Mouse (Mus musculus) forebrain, embryonic 16.5 days (tissue): ENCODE data around the gene Kcna6. TPM values are rescaled to one million over a fixed set of nuclear protein-coding genes. Genes with fewer than 3 reads are reported as not detected.

Source experiments
- ATAC-seq: fragments of 200-750 bp; cut with Nextera tagmentation; 2 replicates; pipeline ENCODE4 v1.8.0; 2017; ENCODE audit warnings: mild to moderate bottlenecking, moderate library complexity
- H3K27ac ChIP-seq: fragments of 300-500 bp; sonication (generic); 2 replicates; pipeline ENCODE4 v1.5.1; 2014; ENCODE audit warnings: low read length, control low read depth
- H3K27me3 ChIP-seq: fragments of 300-500 bp; sonication (generic); replicated peaks from 2 replicates; pipeline ENCODE4 v1.6.1; 2014; ENCODE audit warnings: low read length; ENCODE audit not compliant: control insufficient read depth, insufficient read depth
- H3K36me3 ChIP-seq: fragments of 300-500 bp; sonication (generic); 2 replicates; pipeline ENCODE4 v1.6.1; 2014; ENCODE audit not compliant: control insufficient read depth, insufficient read depth
- H3K4me1 ChIP-seq: fragments of 300-500 bp; sonication (generic); replicated peaks from 2 replicates; pipeline ENCODE4 v1.6.1; 2014; ENCODE audit warnings: low read length; ENCODE audit not compliant: control insufficient read depth, insufficient read depth
- H3K4me2 ChIP-seq: fragments of 300-500 bp; sonication (generic); 2 replicates; pipeline ENCODE4 v1.6.1; 2014; ENCODE audit warnings: mild to moderate bottlenecking, low read length, control low read depth
- H3K4me3 ChIP-seq: fragments of 300-500 bp; sonication (generic); replicated peaks from 2 replicates; pipeline ENCODE4 v1.5.1; 2014; ENCODE audit warnings: mild to moderate bottlenecking, low read length, control low read depth
- H3K9ac ChIP-seq: fragments of 300-500 bp; sonication (generic); replicated peaks from 2 replicates; pipeline ENCODE4 v1.6.1; 2014; ENCODE audit warnings: low read depth, low read length, control low read depth
- H3K9me3 ChIP-seq: fragments of 300-500 bp; sonication (generic); 2 replicates; pipeline ENCODE4 v1.6.1; 2016; ENCODE audit warnings: low read length; ENCODE audit not compliant: control insufficient read depth
- WGBS: fragments of 180-500 bp; shearing (Covaris S2); extraction: QIAGEN DNeasy Blood & Tissue Kit; methylation state at CpG from one replicate; pipeline ENCODE4 v1.1.7; 2014; 5-methylcytosine and 5-hydroxymethylcytosine counted together
- polyA plus RNA-seq: library from polyadenylated mRNA; unstranded; fragments of >200 nt; fragmentation: Nextera tagmentation; extraction: Ambion mirVana; gene quantifications from 2 replicates; pipeline ENCODE4 v1.2.1, GENCODE M21; 2015

Kcna6 gene
- 14.2 and 16.8 TPM in 2 replicates for polyA plus RNA-seq

DNA sequence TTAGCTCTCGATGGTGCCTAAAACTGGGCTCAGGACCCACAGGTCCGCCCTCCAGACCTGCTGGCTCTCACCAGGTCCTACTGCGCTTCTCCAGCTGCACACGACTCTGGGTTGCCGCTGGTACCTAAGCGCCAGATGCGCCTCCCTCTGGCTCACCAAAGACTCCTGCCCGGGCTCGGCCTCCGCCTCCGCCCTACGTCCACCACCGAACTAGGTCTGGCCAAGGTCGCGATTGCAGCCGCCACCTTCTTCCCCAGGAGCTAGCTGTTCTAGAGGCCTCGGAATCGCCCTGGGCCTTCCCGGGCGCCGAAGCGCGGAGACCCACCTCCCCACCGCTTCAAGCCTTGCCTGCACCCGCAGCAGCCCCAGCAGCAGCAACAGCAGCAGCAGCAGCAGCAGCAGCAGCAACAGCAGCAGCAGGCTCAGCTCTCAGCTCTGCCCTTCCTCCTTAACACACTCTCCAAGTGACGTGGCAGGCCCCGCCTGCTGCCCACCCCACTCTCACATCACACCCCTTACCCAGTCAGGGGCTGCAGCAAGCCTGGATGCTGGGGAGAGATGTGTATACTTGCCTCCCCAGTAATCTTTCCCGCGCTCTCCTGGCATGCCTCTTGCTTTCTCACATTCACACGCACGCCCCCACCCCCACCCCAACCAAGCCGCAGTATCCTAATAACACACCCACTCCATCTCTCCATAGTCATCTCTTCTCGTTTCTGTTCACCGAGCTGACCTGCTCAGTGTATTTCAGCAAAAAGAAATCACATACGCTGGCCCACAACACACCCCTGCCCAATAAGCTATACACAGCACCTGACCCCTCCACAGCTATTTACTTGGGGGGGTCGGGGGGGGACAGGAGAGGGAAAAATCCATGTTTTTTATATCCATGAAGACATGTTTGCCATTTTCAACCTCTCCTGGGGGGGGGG is at the start of gene Kcna6:
Gene Kcna6 (minus strand): TSS at position 464 of the 932 bp plus-strand sequence.
- peak; percentile 98 for ATAC-seq
- Histone ChIP-seq H3K4me3 (peak within 1 kb of the TSS; percentile 66), H3K27me3 (peaks cover 2% of the 10 kb centered on the region; the same call in 1 of the 2 replicates), H3K36me3 (no peaks in the 10 kb centered on the region), H3K9ac (peak within 1 kb of the TSS; percentile 62), H3K9me3 (no peaks in the 10 kb centered on the region), H3K4me1 (peaks cover 21% of the 10 kb centered on the region), H3K4me2 (peak within 1 kb of the TSS; percentile 80), H3K27ac (peak within 1 kb of the TSS; percentile 47; the same call in 1 of the 2 replicates)
- WGBS: 2% methylated on average over 36 of the region's 36 CpGs

DNA sequence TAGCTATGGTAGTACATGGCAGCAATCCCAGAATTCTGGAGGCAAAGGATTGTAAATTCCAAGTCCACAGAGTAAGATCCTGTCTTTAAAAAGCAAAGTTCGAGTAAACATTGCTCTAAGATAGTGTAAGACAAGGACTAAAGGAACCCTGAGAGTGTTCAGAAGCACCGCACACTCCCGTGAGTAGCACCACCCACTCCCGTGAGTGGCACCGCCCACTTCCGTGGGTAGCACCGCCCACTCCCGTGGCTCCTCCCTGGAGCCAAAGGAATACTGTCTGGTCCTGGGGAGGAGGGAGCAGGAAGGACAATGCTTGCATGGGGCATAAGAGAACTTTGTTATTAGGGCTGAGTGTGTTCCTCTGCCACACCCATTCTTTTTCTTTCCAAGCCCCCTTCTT is 48.4 kb upstream of the Kcna6 start:
- no peak overlapping the region for H3K27ac ChIP-seq
- no peak overlapping the region for H3K9ac ChIP-seq
- ATAC-seq: no peak
- WGBS: 84% methylated on average over 8 of the region's 8 CpGs
- no peaks in the 10 kb centered on the region; the same call in 1 of the 2 replicates for H3K9me3 ChIP-seq
- H3K36me3 ChIP-seq: no peaks in the 10 kb centered on the region
- H3K4me2 ChIP-seq: no peak overlapping the region
- no peak overlapping the region for H3K4me3 ChIP-seq
- no peaks in the 10 kb centered on the region for H3K27me3 ChIP-seq
- H3K4me1 ChIP-seq: no peaks in the 10 kb centered on the region

DNA sequence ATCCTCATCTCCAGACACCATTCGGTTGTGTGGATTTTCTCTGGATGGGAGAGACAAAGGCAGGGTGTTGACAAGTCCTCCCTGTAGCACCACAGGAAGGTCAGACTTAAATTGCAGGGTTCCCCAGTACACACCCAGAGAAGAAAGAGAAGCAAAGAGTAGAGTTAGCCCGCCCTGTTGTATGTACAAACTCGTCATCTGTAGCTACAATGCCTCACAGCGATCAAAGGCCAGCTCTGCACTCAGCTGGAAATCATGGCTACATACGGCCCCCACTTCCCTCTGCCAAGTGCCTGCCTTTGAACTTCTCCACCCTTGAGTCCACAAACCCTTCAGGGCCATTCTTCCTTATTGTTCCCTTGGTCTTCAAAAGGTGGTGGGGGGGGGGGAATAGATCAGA is 43.7 kb upstream of the Kcna6 start:
- Histone ChIP-seq H3K9ac (no peak overlapping the region), H3K4me1 (no peaks in the 10 kb centered on the region), H3K27me3 (no peaks in the 10 kb centered on the region), H3K4me2 (no peak overlapping the region), H3K36me3 (no peaks in the 10 kb centered on the region), H3K4me3 (no peak overlapping the region), H3K9me3 (no peaks in the 10 kb centered on the region), H3K27ac (no peak overlapping the region)
- no peak for ATAC-seq
- 50% methylated on average over 5 of the region's 5 CpGs for WGBS

DNA sequence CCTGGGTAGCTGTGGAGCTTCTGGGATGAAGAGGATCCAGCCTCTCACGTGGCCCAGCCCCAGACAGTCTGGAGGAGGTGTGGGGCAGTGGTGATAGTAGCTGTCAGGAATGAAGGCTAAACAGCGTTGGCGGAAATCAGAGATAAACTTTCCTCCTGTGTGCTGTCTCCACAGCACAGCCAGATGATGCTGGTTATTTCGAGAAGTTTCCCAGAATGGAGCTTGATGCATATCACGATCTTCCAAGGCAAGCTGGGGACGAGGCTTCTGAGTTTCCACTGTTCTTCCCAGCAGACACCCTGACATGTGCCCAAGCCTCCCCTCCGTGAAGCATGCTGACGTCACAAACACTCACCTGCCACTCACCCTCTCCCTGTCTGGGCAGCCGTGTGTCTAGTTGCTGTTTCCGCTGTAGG is 43.2 kb upstream of the Kcna6 start:
- Histone ChIP-seq H3K9ac (no peak overlapping the region), H3K27me3 (no peaks in the 10 kb centered on the region), H3K4me3 (no peak overlapping the region), H3K4me1 (no peaks in the 10 kb centered on the region), H3K4me2 (no peak overlapping the region), H3K36me3 (no peaks in the 10 kb centered on the region), H3K27ac (no peak overlapping the region), H3K9me3 (no peaks in the 10 kb centered on the region)
- WGBS: 74% methylated on average over 10 of the region's 10 CpGs
- ATAC-seq: no peak

DNA sequence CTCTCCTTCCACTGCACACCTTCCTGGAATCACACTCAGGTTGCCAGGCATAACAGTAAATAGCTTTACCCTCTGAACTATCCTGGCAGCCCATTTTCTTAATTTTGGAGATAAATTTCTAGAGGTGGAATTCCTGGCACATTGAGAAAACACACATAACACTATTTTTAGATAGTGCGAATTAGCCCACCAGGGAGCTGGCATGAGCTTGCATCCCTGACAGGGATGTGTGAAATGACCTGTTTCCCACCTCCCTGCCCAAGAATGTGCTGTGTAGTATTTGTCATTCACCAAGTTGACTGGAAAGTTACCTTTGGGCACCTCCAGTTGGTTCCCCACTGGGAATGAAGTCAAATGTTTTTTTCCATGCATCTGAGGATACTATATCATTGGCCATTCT is 42.6 kb upstream of the Kcna6 start:
- no peak overlapping the region for H3K27ac ChIP-seq
- H3K4me3 ChIP-seq: no peak overlapping the region
- WGBS: 89% methylated on average over 1 of the region's 1 CpGs
- no peak overlapping the region for H3K9ac ChIP-seq
- H3K27me3 ChIP-seq: no peaks in the 10 kb centered on the region
- H3K4me2 ChIP-seq: no peak overlapping the region
- no peak for ATAC-seq
- no peaks in the 10 kb centered on the region for H3K9me3 ChIP-seq
- H3K4me1 ChIP-seq: no peaks in the 10 kb centered on the region
- H3K36me3 ChIP-seq: no peaks in the 10 kb centered on the region

DNA sequence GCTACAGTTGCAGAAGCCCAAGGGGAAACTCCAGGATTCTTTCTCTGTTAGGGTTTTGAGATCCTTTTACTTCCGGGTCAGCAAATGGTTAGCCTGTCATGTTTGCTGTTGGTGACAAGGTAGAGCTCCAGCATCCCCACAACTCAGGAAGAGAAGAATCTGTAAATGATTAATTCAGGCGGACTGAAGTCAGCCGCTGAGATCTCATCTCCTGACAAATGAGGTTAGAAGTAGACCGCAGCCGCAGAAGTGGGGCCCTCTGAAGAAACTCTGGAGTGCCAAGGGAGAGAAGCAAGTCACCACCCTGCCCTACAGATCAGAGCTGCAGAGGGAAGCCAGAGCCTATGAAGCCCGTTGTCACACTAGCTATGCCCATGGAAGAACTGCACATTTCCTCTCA is 37.4 kb upstream of the Kcna6 start:
- WGBS: 92% methylated on average over 6 of the region's 6 CpGs
- ATAC-seq: no peak
- Histone ChIP-seq H3K4me3 (no peak overlapping the region), H3K9ac (no peak overlapping the region), H3K9me3 (no peaks in the 10 kb centered on the region), H3K4me2 (no peak overlapping the region), H3K27ac (no peak overlapping the region), H3K36me3 (no peaks in the 10 kb centered on the region), H3K4me1 (no peaks in the 10 kb centered on the region), H3K27me3 (no peaks in the 10 kb centered on the region)

DNA sequence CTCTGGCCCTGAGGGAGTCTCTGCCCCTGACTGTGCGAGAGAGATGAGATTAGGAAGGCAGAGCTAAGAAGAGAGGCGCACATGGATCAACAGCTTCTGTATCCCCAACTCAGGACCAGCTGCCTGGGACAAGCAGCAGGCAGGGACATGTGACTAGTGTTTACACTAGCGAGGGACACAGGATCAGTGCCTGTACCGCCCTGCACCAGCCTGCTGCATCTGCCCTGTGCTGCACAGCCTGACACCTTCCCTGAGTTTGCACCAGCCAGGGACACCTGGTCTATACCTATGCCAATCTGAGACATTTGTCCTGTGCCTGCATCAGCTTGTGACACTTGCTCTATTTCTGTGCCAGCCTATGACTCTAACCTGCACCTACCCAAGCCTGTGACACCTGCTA is 33.4 kb upstream of the Kcna6 start:
- ATAC-seq: peak; percentile 35; the same call in 1 of the 2 replicates
- Histone ChIP-seq H3K4me2 (no peak overlapping the region), H3K27me3 (no peaks in the 10 kb centered on the region), H3K4me1 (peaks cover 3% of the 10 kb centered on the region), H3K9me3 (no peaks in the 10 kb centered on the region), H3K36me3 (no peaks in the 10 kb centered on the region), H3K9ac (no peak overlapping the region), H3K4me3 (no peak overlapping the region), H3K27ac (no peak overlapping the region)
- 58% methylated on average over 4 of the region's 4 CpGs for WGBS

DNA sequence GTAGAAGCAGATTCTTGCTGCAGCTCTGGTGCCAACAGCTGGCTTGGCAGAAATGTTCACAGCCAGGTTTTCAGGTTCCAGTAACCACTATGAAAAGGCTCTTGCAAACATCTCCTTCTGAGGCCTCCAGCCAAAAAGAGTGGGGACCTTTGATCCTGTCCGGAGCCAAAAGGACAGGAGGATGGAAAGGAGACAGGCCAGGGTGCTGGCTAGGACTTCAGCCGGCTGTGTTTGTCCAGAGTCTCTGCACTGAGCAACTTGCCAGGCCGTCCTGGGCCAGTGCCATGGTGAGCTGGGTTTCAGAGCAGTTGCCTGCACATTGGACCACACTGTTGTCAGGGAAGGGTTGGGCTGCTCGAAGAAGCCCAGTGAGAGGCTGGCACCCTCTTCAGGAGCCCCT is 31.9 kb upstream of the Kcna6 start:
- Histone ChIP-seq H3K4me1 (peaks cover 18% of the 10 kb centered on the region), H3K27ac (no peak overlapping the region), H3K4me3 (no peak overlapping the region), H3K36me3 (no peaks in the 10 kb centered on the region), H3K27me3 (no peaks in the 10 kb centered on the region), H3K9me3 (no peaks in the 10 kb centered on the region), H3K9ac (no peak overlapping the region), H3K4me2 (no peak overlapping the region)
- WGBS: 78% methylated on average over 4 of the region's 4 CpGs
- no peak for ATAC-seq

DNA sequence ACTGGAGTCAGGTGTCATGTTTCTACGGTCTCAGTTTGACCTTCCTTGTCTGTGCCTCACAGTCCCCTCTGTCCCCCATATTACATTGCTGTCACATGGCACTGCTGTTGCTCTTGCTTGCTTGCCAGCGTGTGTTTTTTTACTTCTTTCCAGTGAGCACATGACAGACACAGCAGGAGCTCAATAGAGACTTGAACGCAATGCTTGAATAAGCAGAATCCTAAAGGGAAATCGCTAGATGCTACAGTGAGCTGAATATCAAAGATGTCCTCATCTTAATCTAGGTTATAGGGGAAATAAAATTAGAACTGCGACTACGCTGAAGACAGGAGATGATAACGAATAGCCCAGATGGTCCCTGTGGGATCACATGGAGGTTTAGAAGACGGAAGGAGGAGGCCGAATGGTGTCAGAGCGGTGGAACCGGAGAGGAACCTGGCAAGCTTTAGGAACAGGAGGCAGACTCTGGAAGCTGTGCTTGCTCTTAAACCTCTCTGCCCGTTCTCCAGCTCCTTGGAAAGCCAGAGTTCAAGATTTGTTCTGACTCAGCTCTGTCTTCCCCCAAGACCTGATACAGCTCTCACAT is 29.8 kb upstream of the Kcna6 start:
- Histone ChIP-seq H3K4me1 (peaks cover 19% of the 10 kb centered on the region), H3K27me3 (no peaks in the 10 kb centered on the region), H3K27ac (no peak overlapping the region), H3K9ac (no peak overlapping the region), H3K4me3 (no peak overlapping the region), H3K4me2 (no peak overlapping the region), H3K9me3 (no peaks in the 10 kb centered on the region), H3K36me3 (no peaks in the 10 kb centered on the region)
- WGBS: 68% methylated on average over 12 of the region's 12 CpGs
- ATAC-seq: no peak
